Mouse (Mus musculus) thymus, adult 2 months (tissue): ENCODE results near the gene Ccl11.

Source experiments
- CTCF ChIP-seq: fragments of 200-500 bp; IDR thresholded peaks from 2 replicates; pipeline ENCODE4 v1.5.1; 2012; ENCODE audit warnings: mild to moderate bottlenecking, control low read depth, low read length, moderate library complexity, borderline replicate concordance; ENCODE audit not compliant: control insufficient read depth, poor library complexity, insufficient read depth; ENCODE audit errors: extremely low read depth
- POLR2A ChIP-seq: fragments of 200-500 bp; IDR thresholded peaks from 2 replicates; pipeline ENCODE4 v1.6.1; 2012; ENCODE audit warnings: mild to moderate bottlenecking, low read length, control low read depth, moderate library complexity; ENCODE audit not compliant: control insufficient read depth, poor library complexity, insufficient read depth; ENCODE audit errors: extremely low read depth

- TF ChIP-seq POLR2A, result no peak
- TF ChIP-seq CTCF, result no peak
Measured at GRCm38 (mm10) chr11:82022504-82023056, 35.0 kb upstream of the Ccl11 start.
